Mouse (Mus musculus): ENCODE results near the gene Aco2. TPM values are rescaled to one million over a fixed set of nuclear protein-coding genes. Genes with fewer than 3 reads are reported as not detected.

Gene Aco2
- total RNA-seq, 1 experiment from 2014 or later: 98.4 TPM

- ATAC-seq (replicated peaks in 1 of 2; ENCODE audit: insufficient read depth in 1 of 2, low FRiP score in 2 of 2, low TSS enrichment in 1 of 2, low read depth in 1 of 2, poor library complexity in 2 of 2, severe bottlenecking in 2 of 2): peak; percentile 20 to 30; a peak in 3 of 4 replicates
These were observed 56.2 kb downstream of the Aco2 start for GRCm38 (mm10) chr15:81928277-81928676.

- ATAC-seq (replicated peaks in 1 of 2; ENCODE audit: insufficient read depth in 1 of 2, low FRiP score in 2 of 2, low TSS enrichment in 1 of 2, low read depth in 1 of 2, poor library complexity in 2 of 2, severe bottlenecking in 2 of 2): no peak; a peak in 1 of 4 replicates
These were observed 60.9 kb downstream of the Aco2 start for GRCm38 (mm10) chr15:81932951-81933470.

GRCm38 (mm10) chr15:81933986-81934385, 61.9 kb downstream of the Aco2 start:
- no peak for ATAC-seq (replicated peaks in 1 of 2; ENCODE audit: insufficient read depth in 1 of 2, low FRiP score in 2 of 2, low TSS enrichment in 1 of 2, low read depth in 1 of 2, poor library complexity in 2 of 2, severe bottlenecking in 2 of 2)

- no peak for ATAC-seq (replicated peaks in 1 of 2; ENCODE audit: insufficient read depth in 1 of 2, low FRiP score in 2 of 2, low TSS enrichment in 1 of 2, low read depth in 1 of 2, poor library complexity in 2 of 2, severe bottlenecking in 2 of 2)
These were observed 63.9 kb downstream of the Aco2 start for GRCm38 (mm10) chr15:81935869-81936637.

DNA sequence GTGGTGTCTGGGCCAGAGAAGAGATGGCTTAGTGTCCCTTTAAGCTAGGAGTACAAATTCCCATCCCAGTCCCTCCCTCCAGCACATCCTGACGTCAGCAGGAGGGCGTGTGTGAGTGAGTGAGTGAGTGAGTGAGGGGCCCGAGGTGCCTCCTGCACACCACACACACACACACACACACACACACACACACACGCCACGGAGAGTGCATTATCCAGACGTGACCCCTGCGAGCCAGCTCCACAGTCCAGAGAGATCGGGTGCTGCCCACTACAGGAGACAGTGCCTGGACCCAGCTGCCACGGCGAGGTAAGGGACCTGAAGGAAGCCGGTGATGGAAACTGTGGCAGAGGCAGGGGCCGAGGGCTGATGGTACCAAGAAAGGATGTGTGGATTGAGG, 64.6 kb downstream of the Aco2 start, which contains the start of gene Csdc2:
Gene Csdc2 (plus strand): TSS at position 81 of the 400 bp plus-strand sequence.
- no peak for ATAC-seq (replicated peaks in 1 of 2; ENCODE audit: insufficient read depth in 1 of 2, low FRiP score in 2 of 2, low TSS enrichment in 1 of 2, low read depth in 1 of 2, poor library complexity in 2 of 2, severe bottlenecking in 2 of 2)

DNA sequence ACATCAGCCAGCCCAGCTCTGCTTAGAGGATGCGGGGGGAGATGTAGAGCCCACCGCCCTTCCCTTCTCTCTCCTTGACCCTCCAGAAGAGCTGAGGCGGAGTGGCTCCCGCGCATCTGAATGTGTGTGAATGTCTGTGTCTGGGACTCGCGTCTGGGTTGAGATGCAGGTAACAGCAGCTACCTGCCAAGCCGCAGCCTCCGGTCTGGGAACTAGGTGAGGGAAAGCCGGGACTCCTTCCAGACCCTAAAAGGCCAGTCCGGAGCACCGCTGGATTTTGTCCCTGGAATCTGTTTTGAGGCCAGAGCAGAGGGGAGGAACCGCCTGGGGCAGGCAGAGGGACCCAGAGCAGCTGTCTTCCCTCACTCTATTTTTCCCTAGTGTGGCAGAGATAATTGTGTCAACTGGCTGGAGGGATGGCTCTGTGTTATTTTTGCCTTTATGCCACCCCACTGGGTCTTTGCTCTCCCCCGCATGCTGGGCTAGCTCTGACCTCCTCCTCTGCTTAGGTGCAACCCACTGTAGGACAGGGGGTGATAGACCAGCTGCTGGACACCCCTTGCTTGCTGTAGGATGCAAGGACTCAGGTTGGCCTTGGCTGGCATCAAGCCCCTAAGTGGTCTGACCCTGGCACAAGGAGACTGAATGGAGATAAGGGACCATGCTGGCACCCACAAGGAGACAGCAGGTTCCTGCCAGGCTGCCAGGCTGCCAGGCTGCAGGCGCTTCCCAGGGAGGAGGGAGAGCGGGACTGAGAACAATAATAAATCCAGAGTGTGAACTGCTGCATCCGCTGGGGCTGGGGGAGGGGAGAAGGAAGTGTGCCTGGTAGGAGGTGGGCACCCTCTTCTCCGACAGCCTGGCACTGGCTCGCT, 65.2 kb downstream of the Aco2 start:
- no peak for ATAC-seq (replicated peaks in 1 of 2; ENCODE audit: insufficient read depth in 1 of 2, low FRiP score in 2 of 2, low TSS enrichment in 1 of 2, low read depth in 1 of 2, poor library complexity in 2 of 2, severe bottlenecking in 2 of 2)

- ATAC-seq (replicated peaks in 1 of 2; ENCODE audit: insufficient read depth in 1 of 2, low FRiP score in 2 of 2, low TSS enrichment in 1 of 2, low read depth in 1 of 2, poor library complexity in 2 of 2, severe bottlenecking in 2 of 2): peak in 1 of 2 experiments; percentile 41; a peak in 1 of 4 replicates
These were observed 66.1 kb downstream of the Aco2 start for GRCm38 (mm10) chr15:81938246-81938645.

- ATAC-seq (replicated peaks in 1 of 2; ENCODE audit: insufficient read depth in 1 of 2, low FRiP score in 2 of 2, low TSS enrichment in 1 of 2, low read depth in 1 of 2, poor library complexity in 2 of 2, severe bottlenecking in 2 of 2): no peak
These were observed 67.1 kb downstream of the Aco2 start for GRCm38 (mm10) chr15:81939157-81939715.

DNA sequence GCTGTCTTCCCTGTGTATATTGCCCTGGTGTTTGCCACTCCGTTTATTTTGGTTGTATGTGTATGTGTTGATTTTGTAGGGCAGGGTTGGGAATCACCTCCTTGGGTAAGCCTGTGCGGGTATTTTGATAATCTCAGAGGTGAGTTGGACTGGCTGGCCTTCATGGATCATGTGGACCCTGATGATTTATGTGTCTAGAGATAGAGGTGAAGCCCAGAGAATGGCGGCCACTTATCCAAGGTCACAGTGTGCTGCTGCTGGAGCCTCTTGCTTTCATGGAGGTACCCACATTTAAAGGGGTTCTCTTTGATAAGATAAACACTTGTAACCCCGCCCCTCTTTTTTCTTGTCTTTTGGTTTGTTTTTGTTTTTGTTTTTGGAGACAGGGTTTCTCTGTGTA, 67.7 kb downstream of the Aco2 start:
- no peak for ATAC-seq (replicated peaks in 1 of 2; ENCODE audit: insufficient read depth in 1 of 2, low FRiP score in 2 of 2, low TSS enrichment in 1 of 2, low read depth in 1 of 2, poor library complexity in 2 of 2, severe bottlenecking in 2 of 2)

GRCm38 (mm10) chr15:81940219-81940618, 68.1 kb downstream of the Aco2 start:
- ATAC-seq (replicated peaks in 1 of 2; ENCODE audit: insufficient read depth in 1 of 2, low FRiP score in 2 of 2, low TSS enrichment in 1 of 2, low read depth in 1 of 2, poor library complexity in 2 of 2, severe bottlenecking in 2 of 2): no peak

DNA sequence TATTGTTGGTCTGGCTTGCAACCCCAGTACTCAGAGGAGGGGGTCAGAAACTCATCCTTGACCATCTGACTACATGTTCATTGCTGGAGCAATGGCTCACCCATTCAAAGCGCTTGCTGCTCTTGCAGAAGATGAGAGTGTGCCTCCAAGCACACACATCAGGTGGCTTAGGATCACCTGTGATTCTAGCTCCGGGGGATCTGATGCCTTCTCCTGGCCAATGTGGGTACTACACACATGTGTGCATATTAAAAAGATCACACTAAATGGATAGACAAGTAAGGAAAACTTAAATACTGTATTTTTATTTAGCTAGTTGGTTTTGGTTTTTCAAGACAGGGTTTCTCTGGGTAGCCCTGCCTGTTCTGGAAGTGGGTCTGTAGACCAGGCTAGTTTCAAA, 68.9 kb downstream of the Aco2 start:
- ATAC-seq (replicated peaks in 1 of 2; ENCODE audit: insufficient read depth in 1 of 2, low FRiP score in 2 of 2, low TSS enrichment in 1 of 2, low read depth in 1 of 2, poor library complexity in 2 of 2, severe bottlenecking in 2 of 2): no peak

GRCm38 (mm10) chr15:81943176-81943749, 71.2 kb downstream of the Aco2 start:
- no peak for ATAC-seq (replicated peaks in 1 of 2; ENCODE audit: insufficient read depth in 1 of 2, low FRiP score in 2 of 2, low TSS enrichment in 1 of 2, low read depth in 1 of 2, poor library complexity in 2 of 2, severe bottlenecking in 2 of 2)

- no peak for ATAC-seq (replicated peaks in 1 of 2; ENCODE audit: insufficient read depth in 1 of 2, low FRiP score in 2 of 2, low TSS enrichment in 1 of 2, low read depth in 1 of 2, poor library complexity in 2 of 2, severe bottlenecking in 2 of 2)
These were observed 77.0 kb downstream of the Aco2 start for GRCm38 (mm10) chr15:81949076-81949475.

DNA sequence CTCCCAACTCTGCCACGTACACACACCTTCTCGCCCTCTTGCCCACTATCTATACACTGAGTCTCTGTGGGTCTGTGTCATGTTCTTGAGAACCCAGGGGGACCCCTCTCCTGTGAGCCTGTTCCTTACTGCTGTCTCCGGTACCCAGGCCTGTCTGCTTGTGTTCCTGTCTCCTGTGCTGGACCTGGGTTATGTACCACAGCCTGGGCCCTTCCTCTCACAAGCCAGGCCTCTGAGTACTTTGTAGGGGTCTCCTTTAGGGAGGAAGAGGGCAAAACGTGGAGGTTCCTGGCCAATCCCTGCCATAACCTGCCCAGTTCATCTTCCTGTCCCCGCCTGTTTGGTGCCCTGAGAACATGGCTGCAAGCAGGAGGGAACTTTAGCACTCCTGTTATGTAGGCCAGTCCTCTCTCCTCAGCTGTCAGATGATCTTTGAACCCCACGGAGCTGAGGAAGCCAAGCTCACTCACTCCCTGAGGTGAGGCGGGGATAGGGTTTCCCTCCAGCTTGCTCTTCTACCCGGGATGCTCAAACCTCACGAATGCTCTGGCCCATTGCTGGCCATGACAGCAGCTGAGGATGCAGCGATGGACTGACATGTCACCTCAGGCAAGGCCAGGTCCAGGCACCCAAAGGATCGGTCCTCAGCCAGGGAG, 77.5 kb downstream of the Aco2 start:
- no peak for ATAC-seq (replicated peaks in 1 of 2; ENCODE audit: insufficient read depth in 1 of 2, low FRiP score in 2 of 2, low TSS enrichment in 1 of 2, low read depth in 1 of 2, poor library complexity in 2 of 2, severe bottlenecking in 2 of 2)

- ATAC-seq (replicated peaks in 1 of 2; ENCODE audit: insufficient read depth in 1 of 2, low FRiP score in 2 of 2, low TSS enrichment in 1 of 2, low read depth in 1 of 2, poor library complexity in 2 of 2, severe bottlenecking in 2 of 2): no peak
These were observed 78.6 kb downstream of the Aco2 start for GRCm38 (mm10) chr15:81950716-81951115.

GRCm38 (mm10) chr15:81951159-81951558, 79.0 kb downstream of the Aco2 start:
- ATAC-seq (replicated peaks in 1 of 2; ENCODE audit: insufficient read depth in 1 of 2, low FRiP score in 2 of 2, low TSS enrichment in 1 of 2, low read depth in 1 of 2, poor library complexity in 2 of 2, severe bottlenecking in 2 of 2): no peak

DNA sequence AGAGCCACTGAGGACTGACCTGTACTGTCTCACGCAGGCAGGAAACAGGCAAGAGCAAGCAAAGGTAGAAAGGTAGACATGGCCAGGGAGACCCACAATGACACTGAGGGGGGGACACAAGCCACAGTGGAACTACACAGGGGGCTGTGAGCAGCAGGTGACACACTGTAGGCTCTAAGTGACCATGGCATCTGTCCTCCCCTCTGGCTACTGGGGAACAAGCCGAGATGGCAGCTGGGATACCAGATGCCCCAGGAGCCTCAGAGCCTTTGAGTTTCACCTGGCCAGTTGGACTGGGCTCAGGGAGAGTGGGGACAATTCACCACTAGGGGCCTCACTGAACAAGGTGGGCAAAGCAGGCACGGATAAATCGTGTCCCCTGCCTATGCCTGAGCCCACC, 80.2 kb downstream of the Aco2 start:
- no peak for ATAC-seq (replicated peaks in 1 of 2; ENCODE audit: insufficient read depth in 1 of 2, low FRiP score in 2 of 2, low TSS enrichment in 1 of 2, low read depth in 1 of 2, poor library complexity in 2 of 2, severe bottlenecking in 2 of 2)
